Mouse (Mus musculus) hindbrain, postnatal 0 days (tissue): ENCODE measurements at regions not wholly inside any gene's neighbourhood (a gene's known extent, or its start where the extent isn't known, plus 50 kb on each side); places are given as distances from the start of the nearest gene placed in this dataset.

Source experiments
- ATAC-seq: fragments of 200-750 bp; cut with Nextera tagmentation; 2 replicates; pipeline ENCODE4 v1.8.0; 2017; ENCODE audit warnings: mild to moderate bottlenecking, moderate TSS enrichment, moderate library complexity
- DNase-seq: peaks from one replicate; pipeline ENCODE4 v3.0.0-alpha.2; 2015; ENCODE audit warnings: low spot score
- H3K27ac ChIP-seq: fragments of 300-500 bp; sonication (generic); 2 replicates; pipeline ENCODE4 v1.5.1; 2014; ENCODE audit warnings: mild to moderate bottlenecking
- H3K27me3 ChIP-seq: fragments of 300-500 bp; sonication (generic); 2 replicates; pipeline ENCODE4 v1.6.1; 2014; ENCODE audit warnings: low read length, mixed read lengths; ENCODE audit not compliant: insufficient read depth
- H3K36me3 ChIP-seq: fragments of 300-500 bp; sonication (generic); 2 replicates; pipeline ENCODE4 v1.6.1; 2014; ENCODE audit warnings: low read length, mixed read lengths; ENCODE audit not compliant: insufficient read depth
- H3K4me1 ChIP-seq: fragments of 300-500 bp; sonication (generic); 2 replicates; pipeline ENCODE4 v1.6.1; 2014; ENCODE audit warnings: antibody characterized with exemption, low read length, mixed read lengths; ENCODE audit not compliant: insufficient read depth
- H3K4me2 ChIP-seq: fragments of 300-500 bp; sonication (generic); 2 replicates; pipeline ENCODE4 v1.6.1; 2014; ENCODE audit warnings: low read depth, mild to moderate bottlenecking, low read length, moderate library complexity, mixed read lengths
- H3K4me3 ChIP-seq: fragments of 300-500 bp; sonication (generic); 2 replicates; pipeline ENCODE4 v1.5.1; 2014; ENCODE audit warnings: low read length
- H3K9ac ChIP-seq: fragments of 300-500 bp; sonication (generic); replicated peaks from 2 replicates; pipeline ENCODE4 v1.6.1; 2014; ENCODE audit warnings: mild to moderate bottlenecking, low read length, moderate library complexity, mixed read lengths
- H3K9me3 ChIP-seq: fragments of 300-500 bp; sonication (generic); 2 replicates; pipeline ENCODE4 v1.6.1; 2016; ENCODE audit warnings: low read length, mixed read lengths
- CTCF ChIP-seq: IDR thresholded peaks from 2 replicates; pipeline ENCODE4 v1.5.1; 2016; ENCODE audit warnings: antibody characterized with exemption, control low read depth, low read depth
- WGBS: fragments of 180-500 bp; shearing (Covaris S2); extraction: QIAGEN DNeasy Blood & Tissue Kit; methylation state at CpG from one replicate; pipeline ENCODE4 v1.1.7; 2014; 5-methylcytosine and 5-hydroxymethylcytosine counted together

GRCm38 (mm10) chr8:109373977-109374376 is 119.8 kb upstream of the Pmfbp1 start:
- ATAC-seq = no peak
- Histone ChIP-seq H3K9me3 (no peaks in the 10 kb centered on the region), H3K4me3 (no peak overlapping the region), H3K27me3 (no peaks in the 10 kb centered on the region), H3K4me2 (no peak overlapping the region), H3K4me1 (no peaks in the 10 kb centered on the region), H3K9ac (no peak overlapping the region), H3K27ac (no peak overlapping the region), H3K36me3 (no peaks in the 10 kb centered on the region)
- TF ChIP-seq CTCF = no peak
- WGBS = 66% methylated on average over 2 of the region's 2 CpGs
- DNase-seq = no peak

DNA sequence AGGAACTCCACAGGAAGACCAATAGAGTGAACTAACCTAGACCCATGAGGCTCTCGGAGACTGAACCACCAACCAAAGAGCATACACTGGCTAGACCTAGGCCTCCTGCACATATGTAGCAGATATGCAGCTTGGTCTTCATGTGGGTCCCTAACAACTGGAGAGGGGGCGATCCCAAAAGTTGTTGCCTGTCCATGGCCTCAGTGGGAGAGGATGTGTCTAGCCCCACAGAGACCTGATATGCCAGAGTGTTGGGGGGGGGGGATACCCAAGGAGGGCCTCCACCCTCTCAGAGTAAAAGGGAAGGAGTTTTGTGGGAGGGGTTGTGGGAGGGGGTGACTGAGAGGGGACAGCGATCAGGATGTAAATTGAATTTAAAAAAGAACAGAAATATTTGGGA is 108.9 kb upstream of the Pmfbp1 start:
- Histone ChIP-seq H3K4me1 (no peaks in the 10 kb centered on the region), H3K4me2 (no peak overlapping the region), H3K27ac (no peak overlapping the region), H3K9ac (no peak overlapping the region), H3K4me3 (no peak overlapping the region), H3K9me3 (no peaks in the 10 kb centered on the region), H3K27me3 (no peaks in the 10 kb centered on the region), H3K36me3 (no peaks in the 10 kb centered on the region)
- 96% methylated on average over 3 of the region's 3 CpGs for WGBS
- no peak for DNase-seq
- no peak for ATAC-seq
- TF ChIP-seq CTCF = no peak

GRCm38 (mm10) chr8:109395133-109395855 is 98.5 kb upstream of the Pmfbp1 start:
- no peak for ATAC-seq
- H3K9me3 ChIP-seq = no peaks in the 10 kb centered on the region
- WGBS = 77% methylated on average over 6 of the region's 6 CpGs
- H3K36me3 ChIP-seq = no peaks in the 10 kb centered on the region
- H3K27me3 ChIP-seq = no peaks in the 10 kb centered on the region
- H3K4me1 ChIP-seq = no peaks in the 10 kb centered on the region
- H3K27ac ChIP-seq = no peak overlapping the region
- no peak overlapping the region for H3K4me2 ChIP-seq
- no peak for TF ChIP-seq CTCF
- H3K9ac ChIP-seq = no peak overlapping the region
- H3K4me3 ChIP-seq = no peak overlapping the region
- DNase-seq = no peak

DNA sequence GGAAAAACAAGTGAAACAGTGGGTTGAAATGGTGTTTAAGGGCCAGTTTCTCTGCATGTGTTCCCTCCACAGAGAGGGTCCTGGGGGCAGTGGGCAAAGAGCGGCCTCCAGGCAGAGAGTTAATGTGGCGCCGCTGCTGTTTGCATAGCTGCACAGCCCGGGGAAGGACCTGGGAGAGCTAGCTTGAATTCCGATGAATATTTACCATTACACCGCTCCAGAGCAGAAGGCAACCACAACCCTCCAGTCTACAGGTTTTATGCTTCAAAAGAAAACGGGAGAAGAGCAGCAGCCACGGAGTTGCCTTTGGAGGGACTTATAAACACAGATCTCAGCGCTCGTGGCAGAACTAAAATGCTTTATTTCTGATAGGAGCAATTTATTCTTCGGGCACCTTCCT is 94.2 kb upstream of the Pmfbp1 start:
- Histone ChIP-seq H3K4me2 (no peak overlapping the region), H3K27ac (no peak overlapping the region), H3K36me3 (no peaks in the 10 kb centered on the region), H3K27me3 (no peaks in the 10 kb centered on the region), H3K9me3 (no peaks in the 10 kb centered on the region), H3K4me3 (no peak overlapping the region), H3K4me1 (no peaks in the 10 kb centered on the region), H3K9ac (no peak overlapping the region)
- no peak for TF ChIP-seq CTCF
- WGBS = 57% methylated on average over 11 of the region's 11 CpGs
- no peak for DNase-seq
- no peak for ATAC-seq

GRCm38 (mm10) chr8:109400192-109400591 is 93.6 kb upstream of the Pmfbp1 start:
- no peaks in the 10 kb centered on the region for H3K4me1 ChIP-seq
- TF ChIP-seq CTCF = no peak
- H3K4me3 ChIP-seq = no peak overlapping the region
- H3K4me2 ChIP-seq = no peak overlapping the region
- DNase-seq = no peak
- H3K9ac ChIP-seq = no peak overlapping the region
- H3K36me3 ChIP-seq = no peaks in the 10 kb centered on the region
- 93% methylated on average over 5 of the region's 5 CpGs for WGBS
- no peak for ATAC-seq
- H3K27me3 ChIP-seq = no peaks in the 10 kb centered on the region
- H3K9me3 ChIP-seq = no peaks in the 10 kb centered on the region
- no peak overlapping the region for H3K27ac ChIP-seq

GRCm38 (mm10) chr8:109407913-109408312 is 85.9 kb upstream of the Pmfbp1 start:
- TF ChIP-seq CTCF = peak; percentile 47
- H3K27ac ChIP-seq = no peak overlapping the region
- no peak overlapping the region for H3K4me2 ChIP-seq
- H3K36me3 ChIP-seq = no peaks in the 10 kb centered on the region
- ATAC-seq (no peak), DNase-seq (peak; percentile 34)
- H3K27me3 ChIP-seq = no peaks in the 10 kb centered on the region
- no peaks in the 10 kb centered on the region for H3K4me1 ChIP-seq
- WGBS = 56% methylated on average over 5 of the region's 5 CpGs
- H3K9ac ChIP-seq = no peak overlapping the region
- no peak overlapping the region for H3K4me3 ChIP-seq
- H3K9me3 ChIP-seq = no peaks in the 10 kb centered on the region

DNA sequence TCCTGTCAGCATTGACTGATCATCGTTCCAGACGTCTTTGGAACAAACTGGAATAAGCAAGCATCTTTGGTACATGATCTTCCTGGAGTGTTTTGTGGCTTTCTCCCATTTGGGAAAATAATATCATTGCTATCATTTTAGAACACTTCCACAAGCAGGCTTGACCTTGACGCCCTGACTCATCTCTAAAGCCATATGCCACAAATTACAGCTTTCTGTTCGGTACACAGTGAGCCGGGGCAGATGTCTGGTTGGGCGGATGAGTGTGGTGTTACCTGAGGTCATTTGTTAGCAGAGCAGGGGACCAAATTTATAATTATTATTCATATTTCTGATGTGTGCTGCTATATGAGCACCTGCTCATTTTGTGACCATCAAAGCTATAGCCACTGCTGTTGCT is 83.3 kb upstream of the Pmfbp1 start:
- 82% methylated on average over 6 of the region's 6 CpGs for WGBS
- no peak overlapping the region for H3K27ac ChIP-seq
- no peak overlapping the region for H3K4me2 ChIP-seq
- DNase-seq (no peak), ATAC-seq (no peak)
- H3K9me3 ChIP-seq = no peaks in the 10 kb centered on the region
- no peak overlapping the region for H3K9ac ChIP-seq
- H3K4me1 ChIP-seq = peaks cover 3% of the 10 kb centered on the region; the same call in 1 of the 2 replicates
- H3K36me3 ChIP-seq = no peaks in the 10 kb centered on the region
- H3K27me3 ChIP-seq = no peaks in the 10 kb centered on the region
- no peak for TF ChIP-seq CTCF
- H3K4me3 ChIP-seq = no peak overlapping the region
